Mouse (Mus musculus) small intestine, adult 2 months (tissue): Measurements from ENCODE around the gene Slc30a9.

Experiments
- CTCF ChIP-seq: fragments of 200-500 bp; IDR thresholded peaks from 2 replicates; pipeline ENCODE4 v1.5.1; 2012; ENCODE audit warnings: low read depth, mild to moderate bottlenecking, control low read depth, inconsistent platforms, low read length, moderate library complexity, mixed read lengths; ENCODE audit not compliant: insufficient replicate concordance, insufficient read length; ENCODE audit errors: extremely low read depth
- POLR2A ChIP-seq: fragments of 200-500 bp; IDR thresholded peaks from 2 replicates; pipeline ENCODE4 v1.6.1; 2012; ENCODE audit warnings: low read depth, mild to moderate bottlenecking, control low read depth, inconsistent platforms, low read length, moderate library complexity

GRCm38 (mm10) chr5:67269309-67269708 is 37.4 kb upstream of the Slc30a9 start:
- TF ChIP-seq POLR2A (no peak), CTCF (no peak)
